ENCODE assay signal across 22 mouse cellular contexts in genomic region chr4:136121158-136121557, GRCm38 (mm10). TPM values are rescaled to one million over a fixed set of nuclear protein-coding genes. Genes with fewer than 3 reads are reported as not detected.
A peak's percentile ranks its signal among the peaks of the same experiment; 100 is the strongest.
DNase-seq lines count a peak whose midpoint lies in the region; ATAC-seq and TF ChIP-seq lines count a peak whose summit lies in the region.
"Had no signal": no experiment of that assay in that cellular context is flagged by ENCODE, and none has a peak within 500 bp of the region (broad histone marks: within the 10 kb centered on the region; RNA-seq: fewer than 3 reads in every experiment).

No protein-coding gene starts in this region.

- H3K9me3 ChIP-seq in kidney, postnatal 0 days (replicated peaks; ENCODE audit: low read length): no peaks in the 10 kb centered on the region
- H3K9me3 ChIP-seq in kidney, embryonic 14.5 days (ENCODE audit: control insufficient read depth, low read length): no peaks in the 10 kb centered on the region
- H3K9me3 ChIP-seq: embryonic facial prominence, embryonic 10.5 days; embryonic facial prominence, embryonic 12.5 days; forebrain, embryonic 13.5 days; forebrain, embryonic 15.5 days had no signal

- no peak for ATAC-seq in kidney, postnatal 0 days (replicated peaks; ENCODE audit: low FRiP score, low read depth)
- no peak for ATAC-seq in kidney, embryonic 14.5 days (ENCODE audit: low FRiP score, low TSS enrichment)
- ATAC-seq: activated CD4-positive, CD25-positive, alpha-beta regulatory T cell, adult 4 months; CD4-positive, CD25-positive, alpha-beta regulatory T cell, adult 4 months; forebrain, embryonic 13.5 days; forebrain, embryonic 15.5 days had no signal

- no peak overlapping the region for H3K4me3 ChIP-seq in kidney, postnatal 0 days (replicated peaks; ENCODE audit: low read depth, low read length)
- H3K4me3 ChIP-seq in kidney, embryonic 14.5 days (ENCODE audit: low read length): no peak overlapping the region
- H3K4me3 ChIP-seq: embryonic facial prominence, embryonic 10.5 days; embryonic facial prominence, embryonic 12.5 days; forebrain, embryonic 13.5 days; forebrain, embryonic 15.5 days had no signal

- H3K9ac ChIP-seq in kidney, postnatal 0 days (ENCODE audit: low read depth, low read length): no peak overlapping the region
- no peak overlapping the region; the same call in 1 of the 2 replicates for H3K9ac ChIP-seq in kidney, embryonic 14.5 days (ENCODE audit: low read depth, low read length)
- H3K9ac ChIP-seq: embryonic facial prominence, embryonic 12.5 days; forebrain, embryonic 13.5 days; forebrain, embryonic 15.5 days had no signal

- 92% methylated on average over 3 of the region's 3 CpGs for WGBS in kidney, postnatal 0 days
- 96% methylated on average over 3 of the region's 3 CpGs for WGBS in kidney, embryonic 14.5 days

- no peak overlapping the region for H3K27ac ChIP-seq in kidney, postnatal 0 days
- no peak overlapping the region for H3K27ac ChIP-seq in kidney, embryonic 14.5 days (ENCODE audit: low read depth, low read length)
- H3K27ac ChIP-seq: embryonic facial prominence, embryonic 10.5 days; embryonic facial prominence, embryonic 12.5 days; forebrain, embryonic 13.5 days; forebrain, embryonic 15.5 days had no signal

- H3K27me3 ChIP-seq in kidney, postnatal 0 days (ENCODE audit: insufficient read depth, low read length): no peaks in the 10 kb centered on the region
- no peaks in the 10 kb centered on the region for H3K27me3 ChIP-seq in kidney, embryonic 14.5 days (ENCODE audit: control insufficient read depth, insufficient read depth, low read length)
- H3K27me3 ChIP-seq: embryonic facial prominence, embryonic 12.5 days; forebrain, embryonic 13.5 days; forebrain, embryonic 15.5 days had no signal

- no peaks in the 10 kb centered on the region; the same call in 1 of the 2 replicates for H3K4me1 ChIP-seq in kidney, postnatal 0 days (replicated peaks; ENCODE audit: insufficient read depth, low read length)
- peaks cover 19% of the 10 kb centered on the region for H3K4me1 ChIP-seq in kidney, embryonic 14.5 days (ENCODE audit: control insufficient read depth, insufficient read depth, low read length)
- H3K4me1 ChIP-seq: forebrain, embryonic 13.5 days; forebrain, embryonic 15.5 days had no signal

- peak; percentile 22 for DNase-seq in kidney, postnatal 0 days (ENCODE audit: low spot score)
- DNase-seq in retina, postnatal 1 day: peak; percentile 52
- no peak for DNase-seq in retina, embryonic 14.5 days (ENCODE audit: low spot score)
- DNase-seq in thymus, postnatal 14 days: peak; percentile 28
- no peak for DNase-seq in thymus, postnatal 25 days
- no peak for DNase-seq in left cerebral cortex, adult 8-10 months (ENCODE audit: low spot score in 2 of 2)
- DNase-seq: adrenal gland, adult 8-10 months; adrenal gland, postnatal 14 days; adrenal gland, postnatal 36 days; B cell, adult 2 months; cerebellum, adult 11-12 months; cerebellum, adult 2 months; cerebellum, adult 9-10 months; cerebellum, postnatal 10 days; cerebellum, postnatal 25 days had no signal

- TF ChIP-seq CTCF in kidney, postnatal 0 days (IDR thresholded peaks at IDR 0.05; ENCODE audit: low read depth): no peak

- no peak overlapping the region for H3K4me2 ChIP-seq in kidney, postnatal 0 days (ENCODE audit: low read length)
- no peak overlapping the region for H3K4me2 ChIP-seq in kidney, embryonic 14.5 days (replicated peaks; ENCODE audit: low read depth, low read length)
- H3K4me2 ChIP-seq: embryonic facial prominence, embryonic 12.5 days; forebrain, embryonic 13.5 days; forebrain, embryonic 15.5 days had no signal

- no peaks in the 10 kb centered on the region for H3K36me3 ChIP-seq in kidney, postnatal 0 days (ENCODE audit: insufficient read depth, low read length)
- H3K36me3 ChIP-seq in kidney, embryonic 14.5 days (ENCODE audit: control insufficient read depth, insufficient read depth, low read length): no peaks in the 10 kb centered on the region
- H3K36me3 ChIP-seq: embryonic facial prominence, embryonic 10.5 days; embryonic facial prominence, embryonic 12.5 days; forebrain, embryonic 15.5 days had no signal

RNA-seq across cellular contexts. Expression of gene Id3, which starts 22.1 kb away (rescaled TPM):
- polyA plus RNA-seq in kidney, postnatal 0 days (2015; fragmentation: Nextera tagmentation; extraction: Ambion mirVana): 764 and 829 TPM in 2 replicates
- 848 and 979 TPM in 2 replicates for polyA plus RNA-seq in kidney, embryonic 14.5 days (2014; fragmentation: Nextera tagmentation; extraction: Ambion mirVana)
- 10 to 100 TPM; 34.7 to 39.3 (median 38.4) TPM for total RNA-seq in left cerebral cortex, adult 8-10 months (2022)

RNA-seq across cellular contexts. Expression of gene E2f2, which starts 51.0 kb away (rescaled TPM):
- 3.2 and 3.8 TPM in 2 replicates for polyA plus RNA-seq in kidney, postnatal 0 days (2015; fragmentation: Nextera tagmentation; extraction: Ambion mirVana)
- polyA plus RNA-seq in kidney, embryonic 14.5 days (2014; fragmentation: Nextera tagmentation; extraction: Ambion mirVana): 5.7 and 6.0 TPM in 2 replicates
- total RNA-seq in left cerebral cortex, adult 8-10 months (2022): 1 to 10 TPM in 1 of 4 experiments, under 1 TPM in 3; 0.37 to 1.3 (median 0.48) TPM

Comparison
In these comparisons a context has a peak if more than half of its experiments do, and no peak if none do; other contexts are left out.
1. DNase-seq: peak in kidney, postnatal 0 days (single experiment), retina, postnatal 1 day (single experiment) and thymus, postnatal 14 days (single experiment); none in retina, embryonic 14.5 days (single experiment), thymus, postnatal 25 days (single experiment) and left cerebral cortex, adult 8-10 months (0 of 2).